Mouse (Mus musculus) intestine, embryonic 14.5 days (tissue): ENCODE results near the gene Plch1. TPM values are rescaled to one million over a fixed set of nuclear protein-coding genes. Genes with fewer than 3 reads are reported as not detected.

ENCODE experiments used
- ATAC-seq: fragments of 200-750 bp; cut with Nextera tagmentation; replicated peaks from 2 replicates; pipeline ENCODE4 v1.8.0; 2017; ENCODE audit warnings: low read depth, moderate number of reproducible peaks, moderate TSS enrichment, moderate library complexity; ENCODE audit not compliant: low FRiP score, low TSS enrichment
- DNase-seq: peaks from one replicate; pipeline ENCODE4 v3.0.0-alpha.2; 2018; ENCODE audit warnings: low spot score
- H3K27ac ChIP-seq: fragments of 300-500 bp; sonication (generic); 2 replicates; pipeline ENCODE4 v1.5.1; 2014; ENCODE audit warnings: low read depth, mild to moderate bottlenecking, control low read depth
- H3K27me3 ChIP-seq: fragments of 300-500 bp; sonication (generic); replicated peaks from 2 replicates; pipeline ENCODE4 v1.6.1; 2014; ENCODE audit warnings: low read length, control low read depth; ENCODE audit not compliant: control insufficient read depth, insufficient read depth
- H3K36me3 ChIP-seq: fragments of 300-500 bp; sonication (generic); 2 replicates; pipeline ENCODE4 v1.6.1; 2014; ENCODE audit warnings: low read length, control low read depth; ENCODE audit not compliant: control insufficient read depth, insufficient read depth
- H3K4me1 ChIP-seq: fragments of 300-500 bp; sonication (generic); replicated peaks from 2 replicates; pipeline ENCODE4 v1.6.1; 2014; ENCODE audit warnings: low read length, control low read depth, mixed read lengths; ENCODE audit not compliant: control insufficient read depth, insufficient read depth
- H3K4me2 ChIP-seq: fragments of 300-500 bp; sonication (generic); 2 replicates; pipeline ENCODE4 v1.6.1; 2014; ENCODE audit warnings: low read length
- H3K4me3 ChIP-seq: fragments of 300-500 bp; sonication (generic); 2 replicates; pipeline ENCODE4 v1.5.1; 2014; ENCODE audit warnings: low read depth, low read length, control low read depth, mixed read lengths
- H3K9ac ChIP-seq: fragments of 300-500 bp; sonication (generic); 2 replicates; pipeline ENCODE4 v1.6.1; 2014; ENCODE audit warnings: mild to moderate bottlenecking, low read length
- H3K9me3 ChIP-seq: fragments of 300-500 bp; sonication (generic); 2 replicates; pipeline ENCODE4 v1.6.1; 2016; ENCODE audit warnings: low read length, control low read depth; ENCODE audit not compliant: control insufficient read depth
- WGBS: fragments of 180-500 bp; shearing (Covaris S2); extraction: QIAGEN DNeasy Blood & Tissue Kit; methylation state at CpG from one replicate; pipeline ENCODE4 v1.1.7; 2014; 5-methylcytosine and 5-hydroxymethylcytosine counted together
- polyA plus RNA-seq: library from polyadenylated mRNA; unstranded; fragments of >200 nt; fragmentation: Nextera tagmentation; extraction: Ambion mirVana; gene quantifications from 2 replicates; pipeline ENCODE4 v1.2.1, GENCODE M21; 2014

The Plch1 gene
- 10.4 and 10.5 TPM in 2 replicates for polyA plus RNA-seq

GRCm38 (mm10) chr3:63899309-63899695 is at the start of gene Plch1:
Gene Plch1 (minus strand): TSS chr3:63899472.
- 1% methylated on average over 12 of the region's 12 CpGs for WGBS
- Histone ChIP-seq H3K4me2 (peak within 1 kb of the TSS; percentile 98), H3K4me3 (peak within 1 kb of the TSS; percentile 66), H3K9me3 (no peaks in the 10 kb centered on the region), H3K9ac (peak within 1 kb of the TSS; percentile 60), H3K36me3 (no peaks in the 10 kb centered on the region), H3K27ac (0 out of 2 replicates have a peak within 1 kb of the TSS, but pooled peaks have one; percentile 47), H3K4me1 (no peaks in the 10 kb centered on the region; the same call in 1 of the 2 replicates), H3K27me3 (no peaks in the 10 kb centered on the region)
- ATAC-seq = peak; percentile 67
- DNase-seq = peak; percentile 83

DNA sequence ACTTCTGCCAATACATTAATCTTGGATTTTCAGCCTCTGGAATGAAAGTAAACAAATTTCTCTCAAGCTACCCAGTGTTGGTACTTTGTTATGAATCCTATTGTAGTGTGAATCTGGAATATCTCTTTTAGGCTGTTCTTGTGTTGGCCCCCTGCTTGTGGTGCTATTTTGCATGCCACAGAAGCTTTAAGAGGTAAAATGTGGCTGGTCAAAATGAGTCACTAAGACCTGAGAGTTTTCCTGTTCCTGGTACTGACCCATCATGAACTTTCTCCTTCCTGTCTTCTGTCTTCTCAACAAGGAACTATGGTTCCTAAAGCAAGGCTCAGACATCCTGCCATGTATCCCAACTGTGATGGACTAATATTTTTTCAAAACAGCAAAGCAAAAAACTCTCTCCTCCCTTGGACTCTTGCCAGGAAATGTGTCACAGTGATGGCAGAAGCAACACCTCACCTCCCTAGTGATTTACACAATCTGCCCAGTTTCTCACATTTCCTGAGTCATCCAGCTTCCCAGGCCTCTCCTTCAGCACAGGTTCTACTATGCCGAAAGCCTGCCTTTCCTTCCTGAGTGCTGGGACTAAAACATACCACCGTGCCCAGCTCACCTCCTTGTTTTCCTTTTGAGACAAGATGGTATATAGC is 42.1 kb upstream of the Plch1 start:
- Histone ChIP-seq H3K9ac (no peak overlapping the region), H3K4me2 (no peak overlapping the region), H3K27ac (no peak overlapping the region), H3K27me3 (no peaks in the 10 kb centered on the region), H3K36me3 (peaks cover 22% of the 10 kb centered on the region), H3K4me3 (no peak overlapping the region), H3K4me1 (no peaks in the 10 kb centered on the region), H3K9me3 (no peaks in the 10 kb centered on the region)
- DNase-seq (no peak), ATAC-seq (no peak)
- 78% methylated on average over 2 of the region's 2 CpGs for WGBS

DNA sequence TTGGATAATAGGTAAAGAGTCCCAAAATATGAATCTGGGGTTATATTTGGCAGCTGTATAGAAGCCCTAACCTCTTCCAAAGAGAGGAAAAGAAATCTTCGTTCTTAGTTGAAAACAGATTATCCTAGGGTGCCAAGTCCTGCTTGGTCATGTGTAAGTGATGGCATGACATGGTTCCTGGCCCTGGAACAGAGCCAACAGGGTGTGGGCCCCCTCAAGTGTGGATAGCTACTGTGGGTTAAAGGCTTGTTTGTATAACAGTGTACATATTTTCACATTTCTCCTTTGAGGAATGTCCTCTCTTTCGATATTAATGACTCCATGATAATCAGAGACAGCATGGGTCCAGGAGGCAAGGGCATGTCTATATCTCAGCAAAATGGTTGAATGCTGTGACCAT is 39.7 kb upstream of the Plch1 start:
- Histone ChIP-seq H3K4me3 (no peak overlapping the region), H3K9me3 (no peaks in the 10 kb centered on the region), H3K36me3 (peaks cover 14% of the 10 kb centered on the region), H3K27me3 (no peaks in the 10 kb centered on the region), H3K27ac (no peak overlapping the region), H3K4me2 (no peak overlapping the region), H3K9ac (no peak overlapping the region), H3K4me1 (no peaks in the 10 kb centered on the region)
- WGBS = 87% methylated on average over 2 of the region's 2 CpGs
- DNase-seq = no peak
- no peak for ATAC-seq

- Histone ChIP-seq H3K9me3 (no peaks in the 10 kb centered on the region), H3K4me2 (peak within 1 kb of the TSS; percentile 71), H3K27me3 (no peaks in the 10 kb centered on the region), H3K27ac (0 out of 2 replicates have a peak within 1 kb of the TSS, but pooled peaks have one; percentile 17), H3K36me3 (0 out of 2 replicates have a peak, but pooled peaks cover 2% of the 10 kb centered on the region), H3K4me3 (peak within 1 kb of the TSS; percentile 60), H3K9ac (peak within 1 kb of the TSS; percentile 87), H3K4me1 (no peaks in the 10 kb centered on the region)
- peak; percentile 98 for ATAC-seq
- WGBS = 5% methylated on average over 48 of the region's 48 CpGs
- peak; percentile 95 for DNase-seq
Observed at GRCm38 (mm10) chr3:63928878-63929859, 29.9 kb upstream of the Plch1 start, which contains the start of gene E130311K13Rik. Gene E130311K13Rik (minus strand): TSS chr3:63929472.

- Histone ChIP-seq H3K4me3 (no peak overlapping the region), H3K4me2 (no peak overlapping the region), H3K9me3 (no peaks in the 10 kb centered on the region), H3K4me1 (no peaks in the 10 kb centered on the region), H3K27ac (no peak overlapping the region), H3K9ac (no peak overlapping the region), H3K27me3 (no peaks in the 10 kb centered on the region), H3K36me3 (peaks cover 22% of the 10 kb centered on the region)
- ATAC-seq (no peak), DNase-seq (no peak)
- 76% methylated on average over 3 of the region's 3 CpGs for WGBS
Observed at GRCm38 (mm10) chr3:63919634-63920033, 20.4 kb upstream of the Plch1 start.

- H3K9me3 ChIP-seq = no peaks in the 10 kb centered on the region
- no peak for ATAC-seq
- WGBS = 47% methylated on average over 4 of the region's 4 CpGs
Observed at GRCm38 (mm10) chr3:63910301-63910700, 11.0 kb upstream of the Plch1 start.

DNA sequence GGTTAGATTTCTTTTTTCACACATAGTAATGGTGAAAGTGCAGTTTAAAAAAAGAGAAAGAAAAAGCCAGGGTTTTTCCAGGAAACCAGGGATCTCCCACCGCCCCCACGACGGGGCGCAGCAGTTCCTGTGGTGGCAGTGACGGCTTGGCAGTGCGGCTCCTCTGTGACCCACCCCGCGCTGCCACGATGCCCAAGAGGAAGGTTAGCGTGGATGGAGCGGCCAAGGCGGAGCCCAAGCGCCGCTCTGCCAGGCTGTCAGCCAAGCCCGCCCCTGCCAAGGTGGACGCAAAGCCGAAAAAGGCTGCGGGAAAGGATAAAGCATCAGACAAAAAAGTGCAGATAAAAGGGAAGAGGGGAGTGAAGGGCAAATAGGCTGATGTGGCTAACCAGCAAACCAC is 6.0 kb upstream of the Plch1 start:
- Histone ChIP-seq H3K4me3 (peak overlapping the region; percentile 27), H3K4me2 (peak overlapping the region; percentile 61), H3K9ac (0 out of 2 replicates have a peak overlapping the region, but pooled peaks have one; percentile 1), H3K9me3 (no peaks in the 10 kb centered on the region), H3K27me3 (no peaks in the 10 kb centered on the region), H3K27ac (no peak overlapping the region), H3K36me3 (no peaks in the 10 kb centered on the region), H3K4me1 (0 out of 2 replicates have a peak, but pooled peaks cover 3% of the 10 kb centered on the region)
- DNase-seq (no peak), ATAC-seq (no peak)
- WGBS = 2% methylated on average over 18 of the region's 18 CpGs

More at GRCm38 (mm10) chr3:63910301-63910700, 11.0 kb upstream of the Plch1 start:
- H3K4me2 ChIP-seq = no peak overlapping the region
- H3K27me3 ChIP-seq = no peaks in the 10 kb centered on the region
- no peaks in the 10 kb centered on the region for H3K4me1 ChIP-seq
- H3K27ac ChIP-seq = no peak overlapping the region
- no peak overlapping the region for H3K4me3 ChIP-seq
- DNase-seq = no peak
- H3K36me3 ChIP-seq = no peaks in the 10 kb centered on the region
- H3K9ac ChIP-seq = no peak overlapping the region

DNA sequence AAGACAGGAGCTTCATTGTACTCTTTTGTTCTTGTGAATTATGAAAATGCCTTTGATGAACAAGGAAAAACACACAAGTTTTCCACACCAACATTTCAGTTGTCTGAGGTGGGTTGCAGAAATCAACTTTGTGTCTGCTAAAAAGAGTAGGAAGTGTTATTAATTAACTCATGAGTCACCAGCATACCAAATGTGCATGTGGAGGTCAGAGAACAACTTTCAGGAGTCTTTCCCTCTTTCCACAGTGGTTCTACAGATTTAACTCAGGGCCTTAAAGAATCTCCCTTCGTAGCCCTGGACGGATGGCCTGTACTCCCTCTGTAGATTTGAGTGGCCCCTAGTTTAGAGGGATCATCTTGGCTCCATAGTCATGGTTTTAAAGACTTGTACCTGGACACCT is 4.9 kb upstream of the Plch1 start:
- WGBS = 68% methylated on average over 2 of the region's 2 CpGs
- Histone ChIP-seq H3K4me2 (no peak overlapping the region), H3K4me1 (0 out of 2 replicates have a peak, but pooled peaks cover 3% of the 10 kb centered on the region), H3K9ac (no peak overlapping the region), H3K27ac (no peak overlapping the region), H3K36me3 (no peaks in the 10 kb centered on the region), H3K4me3 (no peak overlapping the region), H3K27me3 (no peaks in the 10 kb centered on the region), H3K9me3 (no peaks in the 10 kb centered on the region)
- DNase-seq (no peak), ATAC-seq (no peak)
